Mouse (Mus musculus): Measurements from ENCODE around the gene Olfr1537.

The Olfr1537 gene

GRCm38 (mm10) chr9:39249894-39250293 lies at the start of gene Olfr1537:
TSS of gene Olfr1537 (minus strand) at chr9:39249994.
- no peak for DNase-seq (ENCODE audit: low spot score)

DNA sequence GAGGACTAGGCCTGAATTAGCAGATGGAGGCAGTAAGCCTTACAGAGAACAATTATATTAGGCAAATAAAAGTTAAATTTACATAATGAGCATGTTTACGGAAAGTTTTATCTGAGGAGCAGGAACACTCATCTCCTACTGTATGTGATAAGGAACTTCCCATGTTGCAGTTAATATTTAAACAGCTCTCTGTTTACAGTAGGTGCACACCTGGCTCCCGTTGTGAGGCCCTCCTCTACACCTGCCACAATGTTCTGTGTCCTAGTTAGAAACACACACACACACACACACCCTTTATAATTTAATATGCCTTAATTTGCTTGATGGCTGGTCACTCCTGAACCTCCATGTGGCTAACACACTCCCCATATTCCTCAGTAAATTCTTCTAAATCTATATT lies 37.3 kb upstream of the Olfr1537 start:
- DNase-seq (ENCODE audit: low spot score), result no peak

DNA sequence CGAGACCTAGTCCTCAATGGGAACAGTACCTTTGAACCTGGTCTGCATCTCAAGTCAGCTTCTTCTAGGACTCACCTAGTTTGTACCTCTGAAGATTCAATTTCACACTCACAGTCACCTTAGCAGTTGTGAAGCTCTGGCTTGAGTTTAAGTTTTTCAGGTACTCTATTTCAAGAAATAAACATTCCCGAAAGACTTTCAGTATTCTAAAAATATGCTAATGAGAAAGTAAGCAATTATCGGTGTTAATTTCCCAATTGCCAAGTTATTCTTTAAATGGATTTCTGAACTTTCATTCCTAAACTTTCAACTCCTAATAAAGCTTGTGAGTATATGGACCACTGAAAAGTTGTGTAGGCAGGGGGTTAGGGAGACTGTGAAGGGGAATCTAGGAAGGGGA lies 26.9 kb upstream of the Olfr1537 start, which contains the start of gene Olfr945:
Gene Olfr945 (minus strand): TSS at position 101 of the 400 bp plus-strand sequence.
- no peak for DNase-seq (ENCODE audit: low spot score)

GRCm38 (mm10) chr9:39201620-39202019 lies 48.2 kb downstream of the Olfr1537 start, which contains the start of gene Olfr944:
TSS of gene Olfr944 (plus strand) at chr9:39201920.
- no peak for DNase-seq (ENCODE audit: low spot score)

All from lung, postnatal 25 days (tissue).